8 mouse cellular contexts compared by ENCODE assay signal in genomic region chr12:34528201-34529164, GRCm38 (mm10).
DNase-seq lines count a peak whose midpoint lies in the region; ATAC-seq lines count a peak whose summit lies in the region.

No protein-coding gene starts in this region.

- no peak overlapping the region for H3K9ac ChIP-seq in embryonic facial prominence, embryonic 15.5 days

- peak; percentile 95 for DNase-seq in heart, adult 11 months
- DNase-seq in heart, postnatal 25 days (ENCODE audit: low spot score): no peak
- DNase-seq in adipocyte (ENCODE audit: low spot score): peak; percentile 10
- peak; percentile 35 to 48 for DNase-seq in heart, postnatal 14 days
- no peak for DNase-seq in limb, embryonic 10.5 days (ENCODE audit: low spot score)
- DNase-seq in retina, postnatal 1 day: peak; percentile 96
- no peak for DNase-seq in urinary bladder, postnatal 10 days (ENCODE audit: low spot score)

- H3K4me1 ChIP-seq in embryonic facial prominence, embryonic 15.5 days: peaks cover 12% of the 10 kb centered on the region; the same call in 1 of the 2 replicates
- peaks cover 20% of the 10 kb centered on the region for H3K4me1 ChIP-seq in limb, embryonic 10.5 days

- no peaks in the 10 kb centered on the region for H3K9me3 ChIP-seq in embryonic facial prominence, embryonic 15.5 days (replicated peaks)
- H3K9me3 ChIP-seq in limb, embryonic 10.5 days (replicated peaks): no peaks in the 10 kb centered on the region

- H3K4me2 ChIP-seq in embryonic facial prominence, embryonic 15.5 days (replicated peaks): peak overlapping the region; percentile 26

- peak; percentile 60; the same call in 1 of the 2 replicates for ATAC-seq in embryonic facial prominence, embryonic 15.5 days (ENCODE audit: insufficient number of reproducible peaks, low FRiP score, low TSS enrichment, low read depth)

- H3K4me3 ChIP-seq in embryonic facial prominence, embryonic 15.5 days (replicated peaks): peak overlapping the region; percentile 18
- H3K4me3 ChIP-seq in limb, embryonic 10.5 days: no peak overlapping the region

- intact Hi-C loops in heart, postnatal 25 days (cut with DNase I): loop anchor here (5.0 kb wide), 2 partner anchors 56 to 81 kb away; no protein-coding TSS in a partner anchor
- intact Hi-C loops in heart, postnatal 14 days (cut with DNase I): loop anchor here (2.0 to 5.0 kb wide), 2 partner anchors 41 to 82 kb away; no protein-coding TSS in a partner anchor

- no peaks in the 10 kb centered on the region for H3K36me3 ChIP-seq in embryonic facial prominence, embryonic 15.5 days
- no peaks in the 10 kb centered on the region for H3K36me3 ChIP-seq in limb, embryonic 10.5 days

- H3K27me3 ChIP-seq in embryonic facial prominence, embryonic 15.5 days: no peaks in the 10 kb centered on the region
- no peaks in the 10 kb centered on the region for H3K27me3 ChIP-seq in limb, embryonic 10.5 days (ENCODE audit: low read depth, poor library complexity, severe bottlenecking)

- WGBS in embryonic facial prominence, embryonic 15.5 days: 14% methylated on average over 11 of the region's 11 CpGs
- 32% methylated on average over 11 of the region's 11 CpGs for WGBS in limb, embryonic 10.5 days

- peak overlapping the region; percentile 49 for H3K27ac ChIP-seq in embryonic facial prominence, embryonic 15.5 days (replicated peaks)
- H3K27ac ChIP-seq in limb, embryonic 10.5 days: peak overlapping the region; percentile 30; the same call in 1 of the 2 replicates

Comparison
In these comparisons a context has a peak if more than half of its experiments do, and no peak if none do; other contexts are left out.
1. DNase-seq: peak in heart, adult 11 months (single experiment), adipocyte (single experiment), heart, postnatal 14 days (2 of 2) and retina, postnatal 1 day (single experiment); none in heart, postnatal 25 days (single experiment), limb, embryonic 10.5 days (single experiment) and urinary bladder, postnatal 10 days (single experiment).